Mouse (Mus musculus): Measurements from ENCODE around the gene Ggcx. TPM values are rescaled to one million over a fixed set of nuclear protein-coding genes. Genes with fewer than 3 reads are reported as not detected.
"Not testable (repeated sequence)": the region's sequence is repeated elsewhere in the genome, so short reads cannot be mapped to it uniquely, and the experiment has no call there.

Gene Ggcx
- polyA plus RNA-seq, 1 experiment, result 9.3 TPM

DNA sequence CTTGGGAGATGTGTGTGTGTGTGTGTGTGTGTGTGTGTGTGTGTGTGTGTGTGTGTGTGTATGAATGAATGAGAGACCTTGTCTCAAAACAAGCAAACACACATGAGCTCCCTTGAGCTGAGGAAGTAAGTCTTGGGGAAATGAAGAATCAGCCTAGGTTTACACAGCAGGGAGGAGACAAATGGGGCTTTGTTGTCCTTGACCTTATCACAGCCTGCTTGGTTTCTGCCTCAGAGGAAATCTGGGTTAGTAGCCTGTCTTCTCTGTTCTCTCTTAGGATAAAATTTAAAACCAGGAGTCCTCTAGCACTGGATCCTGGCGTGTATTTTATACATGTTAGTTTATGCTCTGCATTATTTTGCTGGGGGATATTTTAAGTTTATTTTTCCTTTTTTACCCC is 5.7 kb downstream of the Ggcx start:
- WGBS, result 82% methylated on average over 1 of the region's 1 CpGs
- no peak for DNase-seq (ENCODE audit: low read depth, low spot score)

DNA sequence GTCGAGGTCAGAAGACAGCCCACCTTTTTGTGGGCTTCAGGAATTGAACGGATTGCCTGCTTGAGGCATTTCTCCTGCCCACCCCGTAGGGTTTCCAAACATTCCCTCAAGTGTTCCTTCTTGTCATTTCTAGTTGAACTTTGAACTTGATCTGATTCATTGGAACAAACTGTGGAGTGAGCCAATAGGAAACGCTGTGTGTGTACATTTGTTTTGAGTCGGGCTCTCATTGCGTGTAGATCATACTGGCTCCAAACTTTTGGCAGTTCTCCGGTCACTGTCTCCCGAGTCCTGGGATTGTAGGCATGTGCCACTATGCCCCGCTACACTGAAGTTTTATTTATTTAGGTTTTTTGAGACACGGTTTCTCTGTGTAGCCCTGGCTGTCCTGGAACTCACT is 6.8 kb downstream of the Ggcx start:
- DNase-seq (ENCODE audit: low read depth, low spot score), result no peak
- 44% methylated on average over 10 of the region's 10 CpGs for WGBS

DNA sequence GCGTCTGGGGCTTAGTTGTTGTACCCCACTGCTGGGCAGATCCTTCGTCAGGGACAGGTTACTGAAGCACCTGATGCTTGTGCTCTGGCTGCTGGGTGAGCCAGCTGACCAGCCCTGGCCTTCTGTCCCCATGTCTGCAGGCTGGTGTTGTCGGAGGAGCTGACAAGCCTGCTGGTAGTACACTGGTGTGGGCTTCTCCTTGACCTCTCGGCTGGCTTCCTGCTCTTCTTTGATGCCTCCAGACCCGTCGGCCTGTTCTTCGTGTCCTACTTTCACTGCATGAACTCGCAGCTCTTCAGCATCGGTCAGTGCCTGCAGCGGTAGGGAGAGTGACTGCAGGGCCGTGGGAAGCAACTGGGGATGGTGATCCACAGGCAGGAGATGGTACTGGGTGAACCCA is 11.5 kb downstream of the Ggcx start:
- 94% methylated on average over 11 of the region's 11 CpGs for WGBS
- DNase-seq (ENCODE audit: low read depth, low spot score), result no peak

DNA sequence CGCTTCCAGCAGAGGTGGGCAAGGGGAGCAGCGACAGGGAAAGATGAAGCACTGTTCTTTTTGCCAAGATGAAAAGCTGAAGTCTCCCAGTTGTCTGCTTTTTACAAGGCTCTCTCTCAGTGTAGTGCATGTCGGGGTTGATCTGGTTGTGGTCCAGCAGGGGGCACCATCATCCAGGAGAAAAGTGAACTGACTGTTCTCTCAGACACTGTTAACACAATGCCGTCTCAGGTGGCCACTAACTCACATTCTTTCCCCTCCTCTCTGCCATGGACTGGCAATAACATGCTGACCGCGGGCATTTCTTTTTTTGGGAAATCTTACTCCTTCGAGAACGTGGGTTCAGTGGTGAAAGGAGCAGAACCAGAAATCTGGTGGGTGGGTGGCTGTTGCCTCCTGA is 13.9 kb downstream of the Ggcx start:
- 28% methylated on average over 8 of the region's 8 CpGs for WGBS
- no peak for DNase-seq (ENCODE audit: low read depth, low spot score)

DNA sequence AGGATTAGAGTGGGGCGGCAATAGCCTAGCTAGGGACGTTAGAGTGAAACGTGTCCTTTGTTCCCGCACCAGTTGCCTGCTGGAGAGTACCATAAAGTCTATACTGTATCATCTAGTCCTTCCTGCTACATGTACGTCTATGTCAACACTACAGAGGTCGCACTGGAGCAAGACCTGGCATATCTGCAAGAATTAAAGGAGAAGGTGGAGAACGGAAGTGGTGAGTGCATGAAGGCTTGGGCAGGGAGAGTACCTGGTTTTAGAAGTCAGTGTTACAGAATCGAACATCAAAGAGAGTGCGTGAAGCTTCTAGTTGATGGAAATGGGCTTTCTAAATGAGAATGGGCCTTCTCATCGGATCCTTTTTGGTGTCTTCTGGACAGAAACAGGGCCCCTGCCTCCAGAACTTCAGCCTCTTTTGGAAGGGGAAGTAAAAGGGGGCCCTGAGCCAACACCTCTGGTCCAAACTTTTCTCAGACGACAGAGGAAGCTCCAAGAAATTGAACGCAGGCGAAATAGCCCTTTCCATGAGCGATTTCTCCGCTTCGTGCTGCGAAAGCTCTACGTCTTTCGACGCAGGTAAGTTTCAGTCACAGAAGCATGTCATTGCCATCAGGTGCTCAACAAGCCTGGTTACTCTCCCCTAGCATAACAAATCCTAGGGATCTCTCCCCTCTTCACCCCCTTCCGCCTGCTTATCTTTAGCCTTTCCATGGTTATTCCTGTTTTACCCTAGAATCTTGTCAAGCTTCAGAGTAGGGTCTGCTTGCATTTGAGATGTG is 15.1 kb downstream of the Ggcx start:
- no peak for DNase-seq (ENCODE audit: low read depth, low spot score)
- 64% methylated on average over 21 of the region's 21 CpGs for WGBS

DNA sequence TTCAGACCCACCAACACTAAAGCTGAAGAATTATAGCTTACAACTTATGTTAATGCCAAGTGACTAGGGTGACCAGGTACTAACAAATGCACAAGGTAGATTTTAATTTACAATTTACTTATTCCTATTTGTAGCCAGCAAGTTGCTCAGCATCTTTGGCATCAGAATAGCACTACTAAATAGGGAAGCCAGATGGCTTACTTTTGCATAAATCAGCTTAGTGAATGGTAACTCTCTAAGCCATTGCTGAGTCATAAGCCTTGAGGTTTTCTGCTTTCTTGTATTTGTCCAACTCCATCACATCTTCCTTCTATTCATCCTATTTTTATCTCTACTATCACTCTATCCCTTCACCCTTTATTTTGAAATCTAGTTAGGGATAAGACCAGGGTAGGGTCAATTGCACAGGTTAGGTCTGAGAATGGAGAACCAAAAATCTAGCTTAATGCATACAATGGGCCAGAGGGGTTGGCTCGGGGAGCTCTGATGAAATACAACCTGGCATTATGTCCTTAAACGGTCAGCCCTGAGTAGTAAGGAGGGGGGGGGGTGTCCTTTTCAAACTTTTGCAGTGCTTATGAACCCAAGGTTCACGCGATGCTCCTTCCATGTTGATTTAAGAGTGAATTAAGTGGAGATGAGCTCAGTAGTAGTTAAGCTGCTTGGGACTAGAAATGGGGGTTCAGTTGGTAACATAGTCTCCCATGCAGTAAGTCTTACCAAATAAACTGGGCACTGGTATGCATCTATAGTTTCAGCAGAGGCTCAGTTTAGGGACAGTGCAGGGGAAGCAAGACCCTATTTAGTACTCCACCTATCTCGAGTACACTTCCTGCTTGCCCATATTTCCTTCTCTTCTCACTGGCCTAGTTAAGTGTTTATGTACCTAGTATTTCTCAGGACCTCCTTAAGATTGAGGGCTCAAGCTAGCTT is 17.1 kb downstream of the Ggcx start:
- no peak for DNase-seq (ENCODE audit: low read depth, low spot score)

DNA sequence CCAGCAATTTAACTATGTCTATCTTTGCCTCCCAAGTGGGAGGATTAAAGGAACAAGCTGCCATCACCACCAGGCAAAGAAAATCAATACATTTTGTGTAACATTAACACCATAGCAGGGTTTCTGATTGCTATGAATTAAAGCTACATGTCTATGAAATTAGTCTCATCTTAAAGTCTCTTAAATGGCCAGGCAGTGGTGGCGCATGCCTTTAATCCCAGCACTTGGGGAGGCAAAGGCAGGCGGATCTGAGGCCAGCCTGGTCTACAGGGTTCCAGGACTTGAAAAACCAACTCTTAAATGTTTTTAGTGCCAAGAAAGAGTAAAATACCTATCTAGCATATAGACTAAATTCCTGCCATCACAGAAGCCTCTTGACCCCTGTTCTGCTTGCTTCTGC is 18.0 kb downstream of the Ggcx start:
- DNase-seq (ENCODE audit: low read depth, low spot score), result no peak
- WGBS, result 89% methylated on average over 2 of the region's 2 CpGs

More for the DNA sequence above, 17.1 kb downstream of the Ggcx start:
- 33% methylated on average over 5 of the region's 5 CpGs for WGBS

DNA sequence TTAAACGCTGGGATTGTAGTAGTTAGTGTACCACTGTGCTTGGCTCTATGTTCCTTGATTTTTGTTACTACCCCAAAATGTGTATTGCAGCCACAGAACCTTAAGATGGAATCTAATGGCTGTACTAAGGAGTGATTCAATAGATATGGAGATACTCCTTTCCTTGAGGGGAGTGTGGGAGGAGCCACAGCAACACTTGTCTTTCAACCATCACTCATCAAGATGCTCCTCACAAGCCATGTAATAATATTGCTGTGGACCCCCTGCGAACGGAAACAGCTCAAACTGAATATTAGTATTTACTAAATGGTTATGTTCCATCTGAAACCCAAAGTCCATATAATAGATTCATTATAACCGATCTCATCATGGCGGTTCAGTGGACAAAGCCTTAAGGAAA is 24.1 kb downstream of the Ggcx start:
- WGBS, result under 1% methylated on average over 5 of the region's 5 CpGs
- no peak for DNase-seq (ENCODE audit: low read depth, low spot score)

DNA sequence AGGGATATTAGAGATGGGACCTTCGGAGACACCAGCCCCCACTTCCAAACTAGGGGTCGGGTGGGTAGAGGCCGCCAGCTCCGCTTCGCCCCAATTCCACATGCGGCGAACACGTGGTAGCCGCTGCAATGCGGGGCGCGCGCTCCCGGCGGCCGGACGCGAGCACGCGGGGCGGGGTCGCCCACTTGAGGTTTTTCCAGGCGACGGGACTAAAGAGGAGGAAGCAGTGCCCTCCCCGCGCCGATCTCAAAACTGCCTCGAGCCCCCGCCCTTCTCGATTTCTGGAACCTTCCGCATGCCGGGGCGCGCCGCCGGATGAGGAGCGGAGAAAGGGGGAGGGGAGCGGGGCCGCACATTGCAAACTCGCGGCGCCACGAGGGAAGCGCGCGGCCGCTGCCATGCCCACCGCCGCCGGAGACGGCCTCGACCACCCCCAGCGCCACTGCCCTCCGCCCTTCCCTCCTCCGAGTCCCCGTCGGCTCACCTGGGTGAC is 24.8 kb downstream of the Ggcx start:
- DNase-seq (ENCODE audit: low read depth, low spot score), result no peak
- 1% methylated on average over 52 of the region's 57 CpGs for WGBS

DNA sequence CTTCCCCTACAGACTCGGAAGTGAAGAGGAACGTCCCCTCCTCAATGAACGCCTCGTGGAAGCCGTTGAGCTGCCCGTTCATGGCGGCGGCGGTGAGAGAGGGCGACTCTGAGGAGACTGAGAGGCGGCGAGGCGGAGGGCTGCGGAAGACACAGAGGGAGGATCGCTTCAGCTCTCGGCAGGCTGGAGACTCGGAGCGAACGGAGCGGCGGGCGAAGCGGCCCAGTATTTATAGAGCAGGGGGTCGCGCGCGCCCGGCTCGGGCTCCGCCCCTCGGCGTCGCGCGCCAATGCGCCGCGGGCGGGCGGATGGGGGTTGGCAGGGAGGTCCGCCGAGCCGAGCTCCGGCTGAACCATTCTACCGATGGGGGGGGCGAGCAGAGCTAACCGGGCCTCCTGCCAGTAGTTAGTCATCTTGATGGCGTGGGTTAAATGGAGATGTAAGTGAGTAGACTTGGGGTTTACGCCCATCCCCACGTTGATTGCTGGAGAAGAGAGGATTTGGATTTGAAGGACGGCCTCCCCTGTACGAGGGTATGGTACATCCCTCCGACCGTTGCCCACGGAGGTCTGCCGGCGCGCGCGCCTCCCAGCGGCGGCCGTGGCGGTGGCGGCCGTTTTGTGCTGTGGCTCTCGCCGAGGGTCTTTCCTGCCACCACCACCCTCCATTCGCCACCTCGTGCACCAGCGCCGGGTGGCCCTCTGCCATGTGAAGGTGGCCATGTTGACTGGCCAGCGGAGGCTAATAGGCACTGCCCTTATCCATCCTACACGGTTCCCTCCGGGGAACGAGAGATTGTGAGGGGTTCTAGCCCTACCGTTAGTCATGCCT is 25.5 kb downstream of the Ggcx start, which contains the start of gene Mat2a:
TSS of gene Mat2a (minus strand) at position 204 of the 831 bp plus-strand sequence.
- DNase-seq (ENCODE audit: low read depth, low spot score), result no peak
- WGBS, result under 1% methylated on average over 75 of the region's 77 CpGs

DNA sequence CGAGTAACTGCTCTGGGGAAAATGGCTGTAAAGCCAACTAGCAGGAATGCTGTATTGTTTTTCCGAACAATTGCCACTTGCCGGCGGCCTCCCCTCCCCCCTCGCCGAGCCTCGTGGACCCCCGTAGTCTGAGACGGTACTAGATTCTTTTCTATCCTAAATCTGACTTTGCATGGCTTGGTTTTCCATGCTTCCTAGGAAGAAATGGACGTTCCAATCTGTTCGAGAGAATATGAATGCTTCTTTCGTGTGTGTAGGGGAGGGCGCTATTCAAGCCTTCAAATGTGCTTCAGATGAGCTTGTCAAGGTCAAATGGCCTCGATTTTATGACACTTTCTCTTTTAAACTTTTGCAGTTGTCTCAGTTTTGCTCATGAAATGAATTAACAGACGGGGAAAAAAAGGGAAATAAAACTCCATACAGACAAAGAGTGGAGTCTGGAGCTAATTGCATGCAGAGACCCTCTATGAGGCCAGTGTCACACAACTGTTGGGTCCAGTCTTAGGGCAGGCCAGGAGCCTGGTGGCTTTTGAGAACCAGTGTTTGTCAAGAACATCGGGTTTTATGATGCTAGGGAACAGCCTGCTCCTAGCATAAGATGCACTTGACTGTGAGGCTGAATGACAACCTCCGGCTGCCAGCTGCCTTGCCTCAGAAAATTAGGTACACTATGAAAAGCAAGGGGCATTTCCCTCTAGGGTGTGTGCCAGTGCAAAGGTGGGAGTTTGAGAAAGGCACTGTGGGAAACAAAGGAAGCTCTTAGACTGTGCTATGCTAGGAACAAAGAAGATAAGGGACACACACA is 26.3 kb downstream of the Ggcx start:
- 2% methylated on average over 17 of the region's 17 CpGs for WGBS
- DNase-seq (ENCODE audit: low read depth, low spot score), result no peak

DNA sequence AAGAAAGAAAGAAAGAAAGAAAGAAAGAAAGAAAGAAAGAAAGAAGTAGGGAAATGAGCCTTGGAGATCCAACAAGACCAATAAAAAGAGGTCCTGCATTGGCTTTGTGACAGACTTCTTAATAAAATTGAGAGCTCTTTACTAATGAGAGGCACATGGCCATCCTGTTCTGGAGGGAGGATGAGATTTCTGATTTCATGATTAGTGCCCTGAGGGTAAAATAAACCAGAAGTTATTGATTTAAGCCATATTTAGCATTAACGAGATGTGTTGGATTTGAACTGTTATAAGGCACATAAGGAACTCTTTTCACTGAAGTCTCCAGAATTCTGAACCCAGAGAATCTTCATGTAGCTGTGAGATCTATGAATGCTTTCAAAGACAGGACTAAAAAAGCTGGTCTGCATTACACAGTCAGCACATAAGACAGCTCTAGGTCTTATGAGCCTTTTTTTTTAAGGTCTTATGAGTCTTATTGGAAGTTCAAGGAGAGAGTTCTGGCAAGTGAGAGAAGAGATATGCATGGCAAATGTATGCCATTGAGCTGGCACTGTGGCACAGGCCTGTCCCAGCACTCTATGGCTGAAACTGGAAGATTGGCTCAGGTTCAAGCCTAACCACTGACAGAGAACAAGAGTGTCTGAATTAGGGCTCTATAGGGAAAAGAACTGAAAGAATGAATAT is 29.0 kb downstream of the Ggcx start:
- WGBS, result 97% methylated on average over 1 of the region's 1 CpGs
- DNase-seq (ENCODE audit: low read depth, low spot score), result no peak

DNA sequence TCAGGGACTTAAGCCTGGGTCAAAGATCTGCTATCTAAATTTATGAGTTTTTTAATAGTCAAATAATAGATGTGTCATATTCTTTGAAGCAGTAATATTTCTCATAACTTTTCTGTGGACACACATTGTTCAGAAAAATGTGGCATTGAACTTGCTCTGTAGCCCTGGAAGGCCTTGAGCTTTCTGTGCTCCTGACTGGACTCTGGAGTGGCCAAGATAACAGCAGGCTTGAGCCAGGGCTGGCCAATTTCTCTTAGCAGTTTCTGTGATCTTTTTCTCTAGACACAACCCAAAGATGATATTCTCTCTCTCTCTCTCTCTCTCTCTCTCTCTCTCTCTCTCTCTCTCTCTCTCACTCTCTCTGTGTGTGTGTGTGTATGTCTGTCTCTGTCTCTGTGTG is 30.9 kb downstream of the Ggcx start:
- DNase-seq (ENCODE audit: low read depth, low spot score), result no peak

DNA sequence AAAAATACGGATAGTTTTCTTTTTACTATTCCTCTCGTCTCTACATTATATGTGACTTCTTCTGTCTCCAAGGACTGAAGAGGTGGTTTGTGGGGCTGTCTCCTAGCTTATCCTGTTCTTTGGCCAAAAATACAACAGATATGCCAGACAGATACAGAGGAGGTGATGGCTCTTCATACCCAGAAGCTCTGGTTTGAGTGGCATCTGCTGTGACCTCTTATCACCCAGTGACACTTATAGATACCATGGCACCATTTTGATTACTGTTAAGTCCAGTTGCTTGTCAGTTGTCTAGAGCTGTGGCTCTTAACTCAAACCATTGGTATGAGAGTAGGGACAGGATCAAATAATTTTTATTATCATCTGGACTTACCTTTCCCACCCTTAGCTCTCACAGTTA is 33.4 kb downstream of the Ggcx start:
- WGBS, result 92% methylated on average over 2 of the region's 2 CpGs
- DNase-seq (ENCODE audit: low read depth, low spot score), result no peak

DNA sequence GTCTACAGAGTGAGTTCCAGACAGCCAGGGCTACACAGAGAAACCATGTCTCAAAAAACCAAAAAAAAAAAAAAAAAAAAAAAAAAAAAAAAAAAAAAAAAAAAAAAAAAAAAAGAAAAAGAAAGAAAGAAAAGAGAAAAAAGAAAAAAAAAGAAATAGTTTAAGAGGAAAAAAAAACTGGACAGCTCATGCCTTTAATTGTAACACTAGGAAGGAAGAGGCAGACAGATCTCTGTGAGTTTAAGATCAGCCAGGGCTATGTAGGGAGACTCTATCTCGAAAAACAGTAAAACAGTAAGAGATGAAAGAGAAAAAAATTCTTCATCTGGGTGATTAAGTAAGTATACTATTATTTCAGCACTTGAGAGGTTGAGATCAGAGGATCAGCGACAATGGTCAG is 37.7 kb downstream of the Ggcx start:
- WGBS, result 82% methylated on average over 2 of the region's 2 CpGs
- not testable (repeated sequence) for DNase-seq (ENCODE audit: low read depth, low spot score)

DNA sequence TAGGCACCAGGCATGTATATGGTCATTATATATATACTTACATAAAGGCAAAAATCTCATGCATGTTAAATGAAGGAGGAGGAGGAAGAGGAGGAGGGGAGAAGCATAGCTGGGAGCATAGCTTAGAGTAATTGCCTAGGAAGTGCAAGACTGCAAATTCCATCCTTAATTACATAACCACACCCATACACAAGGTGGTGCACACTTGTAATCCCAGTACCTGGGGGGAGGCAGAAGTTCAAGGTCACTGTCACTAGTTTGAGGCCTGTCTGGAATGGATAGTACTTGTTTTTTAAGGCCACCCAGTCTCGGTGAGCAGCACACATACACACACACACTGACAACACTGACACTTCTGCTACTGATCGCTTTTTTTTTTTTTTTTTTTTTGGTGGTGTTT is 38.2 kb downstream of the Ggcx start:
- DNase-seq (ENCODE audit: low read depth, low spot score), result no peak
- 50% methylated on average over 2 of the region's 2 CpGs for WGBS

DNA sequence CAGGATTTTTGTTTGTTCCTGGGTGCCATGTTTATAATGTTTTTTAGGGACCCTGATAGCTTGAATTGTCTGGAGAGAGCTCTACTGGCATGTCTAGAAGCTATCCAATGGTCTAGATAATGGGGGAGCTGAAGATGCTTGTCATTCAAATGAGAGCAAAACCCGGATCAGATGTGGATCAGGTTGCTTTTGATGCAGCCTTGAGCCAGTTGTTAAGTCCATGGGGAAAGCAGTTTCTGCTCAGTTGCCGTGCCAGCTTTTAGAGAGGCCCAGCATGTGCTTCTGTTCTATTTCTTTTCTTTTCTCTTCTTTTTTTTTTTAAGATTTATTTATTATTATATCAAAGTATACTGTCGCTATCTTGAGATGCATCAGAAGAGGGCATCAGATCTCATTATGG is 39.5 kb downstream of the Ggcx start:
- WGBS, result 91% methylated on average over 3 of the region's 3 CpGs
- DNase-seq (ENCODE audit: low read depth, low spot score), result no peak

DNA sequence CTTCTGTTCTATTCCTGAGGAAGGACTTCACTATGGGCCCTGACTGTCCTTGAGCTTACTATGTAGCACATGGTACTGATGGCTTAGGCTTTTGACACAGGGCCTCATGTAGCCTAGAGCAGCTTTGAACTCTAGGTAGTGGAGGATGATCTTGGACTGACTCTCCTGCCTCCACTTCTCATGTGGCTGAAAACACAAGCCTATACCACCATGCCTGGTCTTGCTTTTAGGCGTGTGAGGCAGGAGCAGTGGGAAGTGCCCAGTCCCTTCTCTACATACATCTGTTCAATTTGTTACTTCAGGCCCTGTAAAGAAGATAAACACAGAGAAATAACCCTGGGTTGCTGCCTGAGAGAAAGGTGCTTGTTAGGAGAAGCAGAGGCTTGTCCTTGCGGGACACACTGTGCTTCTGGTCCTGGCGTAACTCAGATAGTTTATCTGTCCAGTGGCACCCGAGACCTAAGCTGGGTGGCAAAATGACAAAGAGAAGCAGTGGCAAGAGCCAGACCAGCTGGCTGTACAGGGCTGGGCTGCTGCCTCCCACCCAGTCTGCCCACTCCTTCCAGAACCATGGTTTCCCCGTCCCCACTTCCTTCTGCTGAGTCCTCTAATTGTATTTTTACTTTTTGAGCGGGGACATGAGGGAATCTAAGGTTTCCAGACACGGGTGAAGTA is 40.1 kb downstream of the Ggcx start:
- 62% methylated on average over 7 of the region's 7 CpGs for WGBS
- DNase-seq (ENCODE audit: low read depth, low spot score), result no peak

Data from large intestine, adult 2 months (tissue).